Mouse (Mus musculus) adrenal gland, adult 2 months (tissue): ENCODE results near the gene Cep57l1. TPM values are rescaled to one million over a fixed set of nuclear protein-coding genes. Genes with fewer than 3 reads are reported as not detected.

ENCODE experiments used
- DNase-seq: peaks from one replicate; pipeline ENCODE4 v3.0.0; 2021
- polyA plus RNA-seq: library from polyadenylated mRNA; depleted of rRNA; stranded (reverse); fragments of >200 nt; gene quantifications from 2 replicates; pipeline ENCODE4 v1.2.3, GENCODE M21; 2012
- total RNA-seq, 2 experiments: library from RNA; stranded (reverse); gene quantifications; 2 replicates each; pipeline ENCODE4 v1.2.3; 2021

The Cep57l1 gene
- total and polyA plus RNA-seq, 3 experiments = 0.22 to 7.2 (median 4.5) TPM

DNA sequence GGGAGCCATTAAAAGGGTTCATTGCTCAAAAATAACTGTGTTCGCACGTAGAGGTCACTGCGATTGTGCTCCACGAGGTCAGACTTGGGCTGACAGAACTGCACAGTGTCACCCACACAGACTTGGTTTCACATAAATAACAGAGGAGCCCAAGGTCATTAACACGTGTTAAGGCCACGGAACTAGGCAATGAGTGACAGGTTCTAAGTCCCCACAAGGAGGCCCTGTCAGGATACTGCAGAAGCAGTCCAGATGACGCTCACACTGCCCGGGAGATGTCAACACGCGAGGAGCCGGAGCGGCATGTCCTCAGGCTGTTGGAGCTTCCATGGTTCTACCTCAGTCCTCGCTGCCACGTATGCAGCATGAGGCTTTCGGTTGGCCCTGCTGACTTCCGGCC, 72.4 kb downstream of the Cep57l1 start:
- no peak for DNase-seq

DNA sequence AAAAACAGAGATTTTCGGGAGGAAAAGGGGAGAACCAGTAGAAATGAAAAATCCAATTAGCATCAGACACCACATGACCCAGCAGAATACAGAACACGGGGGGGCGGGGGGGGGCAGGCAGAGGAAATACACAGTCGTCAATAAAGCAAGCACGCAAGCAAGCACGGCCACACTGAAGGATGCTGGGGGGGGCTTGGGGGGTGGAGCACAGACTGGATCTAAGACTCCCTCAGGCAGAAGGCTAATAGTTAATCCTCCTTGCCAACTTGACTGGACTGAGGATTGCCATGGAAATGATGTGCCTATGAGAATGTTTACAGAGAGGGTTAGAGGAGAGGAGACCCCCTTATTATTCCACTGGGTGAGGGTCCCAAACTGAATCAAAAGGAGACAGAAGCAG, 74.3 kb downstream of the Cep57l1 start:
- no peak for DNase-seq

DNA sequence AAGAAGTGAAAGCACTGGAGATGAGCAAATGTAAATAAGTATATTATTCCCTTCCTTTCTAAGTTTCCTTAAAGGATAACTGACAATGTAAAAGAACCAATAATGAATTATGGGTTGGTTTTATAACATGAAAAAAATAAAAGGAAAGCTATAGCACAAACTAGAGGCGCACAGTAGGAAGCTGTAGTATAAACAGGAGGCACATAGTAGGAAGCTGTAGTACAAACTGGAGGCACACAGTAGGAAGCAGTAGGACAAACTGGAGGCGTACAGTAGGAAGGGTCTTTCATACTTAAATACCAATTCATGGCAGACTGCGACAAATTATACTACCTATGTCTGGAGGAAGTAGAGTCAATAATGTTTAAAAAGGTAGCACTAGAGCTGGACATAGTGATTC, 76.5 kb downstream of the Cep57l1 start:
- DNase-seq = no peak

DNA sequence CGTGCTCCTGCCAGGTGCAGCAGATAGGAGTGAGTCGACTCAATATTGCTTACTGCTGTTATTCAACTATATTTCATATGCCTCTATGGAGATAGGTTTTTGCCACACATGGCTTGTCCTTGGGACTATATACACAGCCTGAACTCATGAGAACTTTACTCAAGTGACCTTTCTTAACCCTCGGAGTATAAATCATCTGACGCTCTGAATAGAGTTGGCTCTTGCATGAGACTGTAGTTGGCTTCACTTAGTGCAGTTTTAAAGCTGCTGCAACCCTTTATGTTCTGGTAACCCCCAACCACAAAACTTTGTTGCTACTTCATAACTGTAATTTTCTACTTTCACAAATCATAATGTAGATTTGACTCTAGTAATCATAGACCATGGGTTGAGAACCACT, 77.7 kb downstream of the Cep57l1 start:
- peak; percentile 27 for DNase-seq

DNA sequence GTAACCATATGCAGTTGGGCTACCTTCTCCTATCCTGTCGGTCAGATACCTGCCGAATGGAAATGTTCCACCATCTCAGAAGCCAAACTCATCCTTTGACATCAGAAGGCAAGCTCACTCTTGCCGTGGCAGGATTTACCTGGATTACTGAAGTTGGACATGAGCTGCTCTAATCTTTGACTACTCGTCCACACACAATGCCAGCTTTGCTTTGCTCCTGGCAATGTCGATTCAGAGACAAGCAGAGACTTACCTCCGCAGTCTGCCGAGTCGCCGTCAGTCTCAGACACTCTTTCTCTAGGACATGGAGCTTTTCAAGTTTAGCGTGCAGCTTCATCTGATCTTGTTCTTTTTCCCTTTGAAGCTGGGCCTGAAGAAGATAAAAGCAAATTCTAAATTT, 78.9 kb downstream of the Cep57l1 start:
- no peak for DNase-seq

DNA sequence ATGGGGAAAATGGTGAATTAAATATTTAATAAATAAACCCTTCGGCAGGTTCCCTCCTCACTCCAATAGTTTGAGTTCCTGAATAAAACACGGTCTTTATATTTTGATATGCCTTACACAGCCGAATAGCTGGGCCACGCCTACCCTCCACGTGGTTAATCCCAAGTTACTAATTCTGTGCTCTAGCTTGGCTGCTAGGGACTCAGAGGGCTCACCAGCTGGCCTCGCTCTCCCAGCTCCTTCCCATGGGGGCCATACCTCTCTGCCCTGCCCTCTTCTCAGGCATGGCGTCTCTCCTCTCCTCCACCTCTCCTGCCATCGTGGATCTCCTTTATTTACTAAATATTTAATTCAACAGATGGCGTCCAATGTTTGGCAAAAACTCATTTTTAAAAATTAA, 83.5 kb downstream of the Cep57l1 start:
- no peak for DNase-seq

DNA sequence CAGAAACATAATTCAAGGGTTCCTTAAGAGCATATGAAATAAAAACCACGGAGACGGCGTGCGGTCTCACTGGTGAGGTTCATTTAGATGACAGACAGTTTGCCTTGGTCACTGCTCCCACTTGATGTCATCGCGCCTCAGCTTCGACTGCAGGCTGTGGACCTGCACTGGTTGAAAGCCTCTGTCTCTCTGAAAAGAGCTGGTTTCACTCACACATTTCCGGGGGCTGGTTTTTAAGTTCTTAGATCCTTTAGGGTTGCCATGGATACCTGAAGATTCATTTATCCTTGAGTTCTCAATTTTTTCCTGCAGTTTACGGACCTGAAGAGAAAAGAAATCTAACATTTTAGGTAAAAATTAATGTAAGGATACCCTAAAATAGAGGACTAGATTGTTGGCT, 90.1 kb downstream of the Cep57l1 start:
- no peak for DNase-seq

DNA sequence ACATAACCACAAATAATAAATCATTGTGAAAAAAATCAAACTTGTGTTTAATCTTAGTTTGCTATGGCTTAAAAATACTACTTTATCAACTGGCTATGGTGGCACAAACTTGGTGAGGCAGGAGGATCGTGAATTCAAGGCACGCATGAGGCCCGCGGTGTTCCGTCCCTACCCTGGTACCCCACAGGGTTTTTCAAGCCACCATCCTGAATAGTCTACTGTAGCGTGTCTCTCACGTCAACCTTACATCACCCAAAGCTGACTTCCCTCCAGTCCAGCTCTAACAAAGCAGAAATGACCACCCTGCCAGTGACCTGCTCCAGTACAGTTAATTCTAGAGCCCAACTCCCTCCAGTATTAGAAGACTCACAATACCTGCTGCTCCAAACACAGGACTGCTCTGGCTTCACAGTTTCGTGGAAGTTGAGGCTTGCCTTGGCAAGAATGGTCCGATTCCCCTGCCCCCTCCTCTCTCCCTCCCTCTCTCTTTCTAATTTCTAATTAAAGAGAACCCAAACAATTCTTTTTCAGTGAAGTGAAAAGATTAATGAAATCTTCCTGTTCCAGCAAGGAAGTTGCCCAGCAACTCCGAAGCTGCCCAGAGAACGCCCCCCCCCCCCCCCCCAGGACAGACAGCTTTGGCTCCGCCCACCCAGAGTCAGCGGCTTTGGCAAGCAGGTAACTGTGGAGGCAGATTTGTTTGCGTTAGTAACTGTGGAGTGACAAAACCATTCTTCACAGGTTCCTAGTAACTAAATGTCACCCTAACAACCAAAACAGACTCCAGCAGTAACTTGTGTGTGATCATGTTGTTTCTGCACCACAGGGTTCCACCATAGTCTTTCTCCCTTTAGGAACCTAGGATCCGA, 93.4 kb downstream of the Cep57l1 start, which contains the start of gene Ccdc162:
Gene Ccdc162, minus strand, starts transcription at position 606 of the 869 bp plus-strand sequence.
- DNase-seq = no peak

DNA sequence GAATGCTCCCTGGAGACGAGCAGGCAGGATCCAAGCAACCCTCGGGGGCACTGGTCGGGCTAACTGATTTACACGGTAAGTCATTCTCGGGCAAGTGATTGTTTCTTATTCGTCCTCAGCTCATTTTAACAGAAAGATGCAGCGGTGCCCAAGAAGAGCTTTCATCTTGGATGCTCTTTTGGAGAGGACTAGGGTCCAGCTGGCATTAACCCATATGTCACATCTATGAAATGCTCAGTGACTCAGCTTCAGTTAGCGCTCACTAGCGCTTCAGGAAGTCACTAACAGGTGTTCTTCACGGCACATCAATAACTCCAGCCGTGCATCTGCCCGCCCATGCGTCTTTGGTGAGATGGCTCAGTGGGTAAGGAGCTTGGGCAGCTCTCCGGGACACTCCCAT, 94.1 kb downstream of the Cep57l1 start:
- no peak for DNase-seq

DNA sequence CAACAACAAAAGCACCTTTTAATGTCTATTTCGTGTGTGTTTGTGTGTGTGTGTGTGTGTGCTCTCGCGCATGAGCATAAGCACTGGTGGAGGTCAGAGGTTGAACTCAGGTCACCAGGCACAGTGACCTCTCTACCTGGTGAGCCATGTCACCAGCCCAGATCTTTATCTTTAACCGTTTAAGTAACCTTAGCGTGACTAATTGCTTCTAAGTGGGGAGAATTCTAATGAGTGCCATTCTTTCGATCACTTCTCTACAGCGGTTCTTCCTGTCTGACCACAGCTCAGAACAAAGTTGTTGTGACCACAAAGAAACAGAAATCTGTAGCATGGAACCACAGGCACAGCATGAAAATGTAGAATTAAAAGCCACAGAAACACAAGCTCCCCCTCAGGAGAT, 98.2 kb downstream of the Cep57l1 start:
- DNase-seq = no peak

DNA sequence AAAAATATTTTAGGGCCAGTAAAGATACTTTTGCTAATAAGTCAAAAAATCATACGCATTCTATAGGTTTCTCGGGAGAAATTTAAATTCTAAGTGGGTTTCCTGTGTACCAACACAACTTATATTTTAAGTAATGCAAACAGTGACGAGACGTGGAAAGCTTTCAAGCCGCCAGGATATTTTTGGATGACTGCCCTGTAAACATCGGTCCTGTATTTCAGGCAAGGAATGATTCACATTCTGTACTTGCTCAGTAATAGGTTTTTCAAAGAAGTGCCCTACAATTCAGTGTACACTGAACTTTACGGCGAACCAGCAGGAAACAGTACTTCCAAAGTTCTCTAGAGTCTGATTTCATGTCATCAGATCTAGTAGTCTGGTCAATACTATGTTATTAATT, 98.9 kb downstream of the Cep57l1 start:
- DNase-seq = no peak

DNA sequence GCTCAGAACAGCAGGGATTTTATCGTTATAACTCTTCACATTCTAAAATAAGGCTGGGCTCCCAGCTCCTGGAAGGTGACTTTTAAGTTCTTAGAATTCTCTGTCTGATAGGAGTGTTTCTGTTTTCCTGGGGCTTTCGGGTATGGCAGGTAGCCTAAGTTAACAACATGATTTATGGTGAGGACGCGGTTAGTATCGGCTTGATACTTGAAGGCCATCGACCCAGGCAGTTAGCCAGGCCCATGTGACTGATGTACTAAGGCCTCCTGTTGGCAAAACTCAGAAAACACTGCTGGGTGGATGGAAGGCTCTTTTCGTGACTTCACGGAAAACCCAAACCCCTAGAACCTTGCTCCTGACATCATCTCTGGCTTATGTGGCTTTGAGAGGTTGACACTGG, 100.3 kb downstream of the Cep57l1 start:
- peak; percentile 88 for DNase-seq

DNA sequence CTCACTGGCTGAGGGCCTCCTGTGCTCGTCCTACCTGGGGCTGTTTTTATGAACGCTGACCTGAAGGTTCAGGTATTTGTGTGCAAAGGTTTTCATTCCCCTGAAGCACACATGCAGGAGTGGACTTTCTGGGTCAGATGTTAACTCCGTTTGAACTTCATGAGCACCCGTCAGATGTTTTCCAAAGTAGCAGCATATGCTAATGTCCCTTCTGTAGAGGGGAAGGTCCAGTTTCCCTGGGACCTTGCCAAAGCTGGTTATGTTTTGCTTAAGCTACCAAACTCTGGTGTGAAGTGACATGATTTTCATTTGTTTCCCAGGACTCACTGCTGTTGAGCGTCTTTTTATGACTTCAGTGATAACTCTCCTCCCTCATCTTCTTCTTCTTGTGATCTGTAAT, 110.0 kb downstream of the Cep57l1 start:
- no peak for DNase-seq

DNA sequence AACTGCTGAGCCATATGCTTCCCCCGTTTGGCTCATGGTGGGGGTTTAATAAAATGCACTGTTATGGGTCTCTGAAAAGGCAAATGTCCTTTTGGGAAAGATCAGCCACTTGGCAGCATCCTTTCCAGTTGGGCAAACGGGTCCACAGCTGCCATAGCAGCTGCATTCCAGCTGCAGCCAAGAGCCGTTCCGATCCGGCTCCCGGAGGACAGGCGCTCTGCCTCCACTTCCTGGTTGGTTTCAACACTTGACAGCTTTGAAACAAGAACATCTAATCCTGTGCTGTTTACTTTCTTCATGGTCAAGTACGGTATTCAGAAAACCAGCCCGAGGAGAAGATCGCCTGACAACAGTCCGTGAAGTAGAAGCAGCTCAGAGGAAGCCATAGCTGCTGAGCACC, 112.6 kb downstream of the Cep57l1 start:
- no peak for DNase-seq

DNA sequence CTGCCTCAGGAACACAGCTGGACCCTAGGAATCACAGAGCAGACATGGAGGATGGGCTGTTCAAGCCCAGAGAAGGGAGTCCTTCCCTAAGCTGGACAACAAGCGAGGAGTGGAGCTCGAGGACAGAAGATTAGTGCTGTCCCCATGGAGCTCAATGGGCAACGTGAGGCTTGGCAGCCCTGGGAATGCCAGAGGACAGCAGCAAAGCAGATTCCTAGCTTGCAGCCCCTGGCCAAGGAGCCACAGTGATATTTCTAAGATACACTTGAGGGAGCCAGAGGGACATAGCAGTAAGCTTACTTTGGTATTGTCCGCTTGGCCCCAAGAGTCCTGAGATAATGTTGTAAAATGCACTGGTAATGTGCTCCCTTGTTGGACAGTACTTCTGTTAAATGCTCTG, 118.7 kb downstream of the Cep57l1 start:
- DNase-seq = no peak

DNA sequence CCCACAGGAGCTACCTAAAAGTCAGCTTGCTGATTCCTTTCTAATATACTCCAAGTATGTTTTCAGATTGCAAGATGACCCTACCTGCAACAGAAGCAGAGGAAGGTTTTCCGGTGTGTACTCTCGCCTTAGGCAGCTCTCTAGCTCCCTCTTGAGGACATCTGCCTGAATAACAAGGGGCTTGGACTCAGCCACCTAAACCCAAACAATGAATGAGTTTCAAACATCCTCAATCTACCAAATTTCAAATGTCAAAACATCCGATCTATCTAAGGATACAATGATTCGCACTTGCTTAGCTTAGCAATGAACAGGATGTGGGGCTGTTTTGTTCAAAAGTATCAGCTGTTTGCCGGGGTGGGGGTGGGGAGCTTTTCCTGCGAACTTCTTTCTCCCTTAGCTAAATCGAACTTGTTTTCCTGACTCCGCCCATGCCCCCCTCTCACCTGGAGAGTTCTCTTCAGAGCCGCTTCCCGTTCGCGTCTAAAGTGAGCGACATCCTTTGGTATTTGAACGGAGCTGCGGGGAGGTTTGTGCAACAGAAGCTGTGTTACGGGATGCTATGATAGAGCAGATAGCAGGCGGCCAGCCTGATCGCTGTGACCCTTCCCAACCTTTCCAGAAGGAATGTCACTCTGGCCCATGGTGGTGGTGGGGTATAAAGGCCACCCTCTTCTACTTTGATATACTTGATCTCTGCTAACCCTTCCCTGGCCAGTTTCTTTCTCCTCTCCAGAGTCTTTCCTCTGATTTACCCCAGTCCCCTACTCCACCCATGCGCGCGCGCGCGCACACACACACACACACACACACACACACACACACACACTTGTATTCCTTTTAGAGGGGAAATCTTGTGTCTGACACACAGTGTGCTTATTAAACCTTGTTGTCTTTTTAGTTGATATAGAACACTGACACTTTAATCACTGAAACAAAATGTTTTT, 119.5 kb downstream of the Cep57l1 start:
- peak; percentile 57 for DNase-seq

DNA sequence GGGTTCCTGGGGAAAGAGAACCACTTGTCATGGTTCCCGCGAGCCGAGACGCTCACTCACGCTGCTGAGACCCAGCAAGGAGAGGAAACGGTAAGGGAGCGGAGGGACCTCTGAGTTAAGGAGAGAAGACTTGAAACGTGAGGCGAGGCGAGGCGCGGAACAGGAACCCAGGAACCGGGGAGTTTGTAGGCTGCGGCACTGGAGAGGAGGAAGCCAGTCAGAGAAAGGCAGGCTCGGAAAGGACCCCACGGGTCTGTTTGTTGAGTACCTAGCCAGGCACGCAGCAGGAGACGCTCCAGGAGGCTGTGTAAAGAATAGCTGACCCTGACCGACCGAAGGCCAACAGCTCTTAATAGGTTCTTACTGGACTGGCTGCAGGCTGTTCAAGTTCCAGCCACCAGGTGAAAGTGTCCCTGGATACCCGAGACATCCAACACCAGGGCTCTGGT, 125.1 kb downstream of the Cep57l1 start:
- DNase-seq = peak; percentile 7

DNA sequence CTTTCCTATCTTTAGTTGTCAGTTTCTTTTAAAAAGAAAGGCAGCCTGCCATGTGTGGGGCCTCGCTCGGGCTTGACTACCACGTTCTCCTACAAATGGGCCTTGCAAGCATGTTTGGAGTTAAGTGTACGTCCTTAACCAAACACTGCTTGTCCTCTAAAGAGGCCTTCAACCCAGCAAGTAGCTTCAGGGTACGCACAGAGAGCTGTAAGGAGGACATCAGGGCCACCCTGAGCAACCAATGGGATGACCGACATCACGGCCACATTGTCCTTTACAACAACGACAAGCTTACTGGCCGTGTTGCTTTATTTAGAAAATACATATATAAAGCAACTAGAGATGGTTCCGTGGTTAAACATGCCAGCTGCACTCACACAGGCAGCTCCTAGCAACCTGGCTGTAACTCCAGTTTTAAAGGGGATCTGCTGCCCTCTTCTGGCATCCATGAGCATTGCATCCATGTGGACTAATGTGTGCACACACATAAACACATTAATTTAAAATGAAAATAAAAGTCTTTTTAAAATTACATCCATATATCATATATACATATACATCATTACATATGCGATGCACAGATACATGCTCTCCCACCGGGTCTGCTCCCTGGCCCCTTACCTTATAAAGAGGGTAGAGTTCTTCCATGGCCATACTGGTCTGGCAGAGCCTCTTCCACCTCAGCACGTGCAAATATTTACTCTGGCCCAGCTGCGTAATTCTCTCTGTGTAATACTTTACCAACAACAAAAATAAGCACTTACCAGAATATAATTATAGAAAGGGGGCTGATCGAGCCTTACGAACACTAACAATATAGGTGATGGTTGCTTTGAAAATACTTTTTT, 126.9 kb downstream of the Cep57l1 start:
- DNase-seq = peak; percentile 81

DNA sequence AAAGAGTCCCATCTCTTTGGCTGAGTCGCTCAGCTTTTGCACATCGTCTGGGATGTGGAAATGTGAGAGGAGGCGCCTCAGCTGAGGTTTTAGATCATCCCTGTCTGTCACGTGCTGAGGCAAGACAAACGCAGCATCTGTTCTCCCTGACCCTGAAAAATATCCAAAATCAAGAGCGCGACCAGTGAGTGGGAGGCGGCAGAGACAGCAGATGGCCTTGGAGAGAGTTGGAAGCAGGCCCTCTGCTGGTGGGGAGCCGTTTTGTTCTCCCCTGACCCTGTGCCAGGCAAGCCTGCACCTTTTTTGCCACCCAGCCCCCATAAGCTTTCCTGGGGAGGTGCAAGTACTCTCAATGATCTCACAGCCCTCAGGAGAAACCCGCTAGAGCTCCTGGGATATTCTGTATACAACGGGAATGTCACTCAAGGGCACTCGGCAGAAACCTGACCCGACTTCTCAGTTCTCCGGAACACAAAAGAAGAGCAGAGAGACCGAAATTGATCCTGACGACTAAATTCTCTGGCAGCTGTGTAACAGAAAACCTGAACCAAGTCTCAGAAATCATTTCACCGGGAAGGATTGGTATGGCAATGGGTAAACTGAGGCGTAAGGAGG, 130.8 kb downstream of the Cep57l1 start:
- peak; percentile 83 for DNase-seq

DNA sequence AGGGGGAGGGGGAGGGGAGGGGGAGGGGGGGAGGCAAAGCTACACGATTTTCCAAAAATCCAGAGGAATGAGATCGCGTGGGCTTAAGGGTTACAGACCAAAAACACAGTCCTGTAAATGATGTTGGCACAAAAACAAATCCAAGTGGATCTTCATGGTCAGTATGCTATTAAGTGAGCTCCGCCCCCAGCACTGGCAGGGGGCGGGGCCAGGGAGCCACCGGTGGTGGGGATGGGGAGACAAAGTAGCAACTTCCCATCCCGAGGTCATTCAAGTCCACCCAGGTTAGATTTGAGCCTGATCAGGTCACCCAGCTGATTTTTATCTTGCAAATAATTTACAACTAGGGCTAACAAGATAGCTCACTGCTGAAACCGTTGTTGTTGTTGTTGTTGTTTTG, 132.3 kb downstream of the Cep57l1 start:
- DNase-seq = no peak

DNA sequence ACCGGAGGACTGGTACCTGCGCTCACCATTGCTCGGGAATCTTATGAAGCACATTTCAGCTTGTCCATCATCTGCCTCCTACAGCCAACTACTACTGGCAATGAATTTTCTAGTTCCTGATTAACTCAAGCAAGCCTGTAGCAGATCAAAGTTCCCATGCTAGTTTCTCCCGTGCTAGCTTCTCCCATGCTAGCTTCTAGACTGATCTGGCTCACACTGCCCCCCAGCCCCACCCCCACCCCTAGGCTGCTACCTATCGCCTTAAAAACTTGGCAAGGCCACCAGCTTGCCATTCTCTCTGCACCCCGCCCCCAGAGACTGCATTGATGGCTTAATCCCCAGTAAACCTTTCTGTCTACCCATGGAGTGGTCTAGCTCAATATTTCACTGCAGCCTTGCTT, 133.0 kb downstream of the Cep57l1 start:
- no peak for DNase-seq
